Mouse (Mus musculus) heart, postnatal 0 days (tissue): ENCODE results near the gene Atp2b4.

ENCODE experiments used
- CTCF ChIP-seq: IDR thresholded peaks from 2 replicates; pipeline ENCODE4 v1.5.1; 2016; ENCODE audit warnings: antibody characterized with exemption, control low read depth, low read depth
- EP300 ChIP-seq: IDR thresholded peaks from 2 replicates; pipeline ENCODE4 v1.6.1; 2016; ENCODE audit warnings: antibody characterized with exemption, low read depth

GRCm38 (mm10) chr1:133715191-133715590 is 85.7 kb downstream of the Atp2b4 start:
- no peak for TF ChIP-seq EP300
- TF ChIP-seq CTCF, result no peak
